Mouse (Mus musculus): Measurements from ENCODE around the gene Mrgbp. TPM values are rescaled to one million over a fixed set of nuclear protein-coding genes. Genes with fewer than 3 reads are reported as not detected.
A peak's percentile ranks its signal among the peaks of the same experiment; 100 is the strongest.

Gene Mrgbp
- polyA plus RNA-seq, 1 experiment from 2014 or later: 38.2 TPM

GRCm38 (mm10) chr2:180556470-180556869 is 24.6 kb upstream of the Mrgbp start:
- no peaks in the 10 kb centered on the region for H3K27me3 ChIP-seq (ENCODE audit: control insufficient read depth, insufficient read depth, low read length)
- H3K9ac ChIP-seq: no peak overlapping the region
- ATAC-seq (ENCODE audit: low FRiP score) (no peak), DNase-seq (ENCODE audit: low spot score) (no peak)
- WGBS: 82% methylated on average over 3 of the region's 3 CpGs
- no peaks in the 10 kb centered on the region for H3K9me3 ChIP-seq (ENCODE audit: control insufficient read depth, low read length)
- no peak overlapping the region for H3K27ac ChIP-seq
- no peaks in the 10 kb centered on the region for H3K36me3 ChIP-seq (replicated peaks; ENCODE audit: control insufficient read depth, insufficient read depth)
- no peak overlapping the region for H3K4me3 ChIP-seq (replicated peaks; ENCODE audit: low read length)
- no peaks in the 10 kb centered on the region for H3K4me1 ChIP-seq (replicated peaks; ENCODE audit: control insufficient read depth, insufficient read depth, low read length)
- no peak overlapping the region for H3K4me2 ChIP-seq (replicated peaks)

- Histone ChIP-seq H3K27ac (no peak overlapping the region), H3K4me3 (replicated peaks; ENCODE audit: low read length) (no peak overlapping the region), H3K36me3 (replicated peaks; ENCODE audit: control insufficient read depth, insufficient read depth) (no peaks in the 10 kb centered on the region), H3K4me1 (replicated peaks; ENCODE audit: control insufficient read depth, insufficient read depth, low read length) (peaks cover 13% of the 10 kb centered on the region; the same call in 1 of the 2 replicates), H3K27me3 (ENCODE audit: control insufficient read depth, insufficient read depth, low read length) (no peaks in the 10 kb centered on the region), H3K9me3 (ENCODE audit: control insufficient read depth, low read length) (no peaks in the 10 kb centered on the region), H3K9ac (no peak overlapping the region), H3K4me2 (replicated peaks) (no peak overlapping the region)
- DNase-seq (ENCODE audit: low spot score) (no peak), ATAC-seq (ENCODE audit: low FRiP score) (no peak)
- 54% methylated on average over 5 of the region's 5 CpGs for WGBS
Measured at GRCm38 (mm10) chr2:180560245-180560644, 20.9 kb upstream of the Mrgbp start.

GRCm38 (mm10) chr2:180562146-180562545 is 19.0 kb upstream of the Mrgbp start:
- peaks cover 13% of the 10 kb centered on the region; the same call in 1 of the 2 replicates for H3K4me1 ChIP-seq (replicated peaks; ENCODE audit: control insufficient read depth, insufficient read depth, low read length)
- H3K27ac ChIP-seq: no peak overlapping the region
- no peaks in the 10 kb centered on the region for H3K27me3 ChIP-seq (ENCODE audit: control insufficient read depth, insufficient read depth, low read length)
- no peak for ATAC-seq (ENCODE audit: low FRiP score)
- H3K4me3 ChIP-seq (replicated peaks; ENCODE audit: low read length): no peak overlapping the region
- DNase-seq (ENCODE audit: low spot score): no peak
- H3K4me2 ChIP-seq (replicated peaks): no peak overlapping the region
- H3K36me3 ChIP-seq (replicated peaks; ENCODE audit: control insufficient read depth, insufficient read depth): no peaks in the 10 kb centered on the region
- WGBS: 78% methylated on average over 5 of the region's 5 CpGs
- H3K9me3 ChIP-seq (ENCODE audit: control insufficient read depth, low read length): no peaks in the 10 kb centered on the region
- H3K9ac ChIP-seq: no peak overlapping the region

- Histone ChIP-seq H3K27ac (0 out of 2 replicates have a peak overlapping the region, but pooled peaks have one; percentile 51), H3K9me3 (ENCODE audit: control insufficient read depth, low read length) (no peaks in the 10 kb centered on the region), H3K27me3 (ENCODE audit: control insufficient read depth, insufficient read depth, low read length) (no peaks in the 10 kb centered on the region), H3K9ac (no peak overlapping the region), H3K4me2 (replicated peaks) (no peak overlapping the region), H3K4me1 (replicated peaks; ENCODE audit: control insufficient read depth, insufficient read depth, low read length) (peaks cover 13% of the 10 kb centered on the region; the same call in 1 of the 2 replicates), H3K36me3 (replicated peaks; ENCODE audit: control insufficient read depth, insufficient read depth) (no peaks in the 10 kb centered on the region), H3K4me3 (replicated peaks; ENCODE audit: low read length) (no peak overlapping the region)
- WGBS: 43% methylated on average over 6 of the region's 6 CpGs
- ATAC-seq (ENCODE audit: low FRiP score): no peak
- DNase-seq (ENCODE audit: low spot score): peak; percentile 34
Measured at GRCm38 (mm10) chr2:180563296-180563695, 17.8 kb upstream of the Mrgbp start.

- ATAC-seq (ENCODE audit: low FRiP score) (peak; percentile 37; the same call in 1 of the 2 replicates), DNase-seq (ENCODE audit: low spot score) (peak; percentile 25)
- peaks cover 13% of the 10 kb centered on the region; the same call in 1 of the 2 replicates for H3K4me1 ChIP-seq (replicated peaks; ENCODE audit: control insufficient read depth, insufficient read depth, low read length)
- no peaks in the 10 kb centered on the region for H3K9me3 ChIP-seq (ENCODE audit: control insufficient read depth, low read length)
- H3K4me2 ChIP-seq (replicated peaks): no peak overlapping the region
- no peak overlapping the region for H3K4me3 ChIP-seq (replicated peaks; ENCODE audit: low read length)
- 38% methylated on average over 5 of the region's 5 CpGs for WGBS
- no peaks in the 10 kb centered on the region for H3K27me3 ChIP-seq (ENCODE audit: control insufficient read depth, insufficient read depth, low read length)
- 0 out of 2 replicates have a peak overlapping the region, but pooled peaks have one; percentile 51 for H3K27ac ChIP-seq
- no peak overlapping the region for H3K9ac ChIP-seq
- H3K36me3 ChIP-seq (replicated peaks; ENCODE audit: control insufficient read depth, insufficient read depth): no peaks in the 10 kb centered on the region
Measured at GRCm38 (mm10) chr2:180563841-180564240, 17.3 kb upstream of the Mrgbp start.

GRCm38 (mm10) chr2:180566240-180566913 is 14.7 kb upstream of the Mrgbp start:
- H3K4me1 ChIP-seq (replicated peaks; ENCODE audit: control insufficient read depth, insufficient read depth, low read length): peaks cover 13% of the 10 kb centered on the region
- DNase-seq (ENCODE audit: low spot score): peak; percentile 70
- H3K4me3 ChIP-seq (replicated peaks; ENCODE audit: low read length): no peak overlapping the region
- no peaks in the 10 kb centered on the region for H3K9me3 ChIP-seq (ENCODE audit: control insufficient read depth, low read length)
- 0 out of 2 replicates have a peak, but pooled peaks cover 7% of the 10 kb centered on the region for H3K27me3 ChIP-seq (ENCODE audit: control insufficient read depth, insufficient read depth, low read length)
- no peak for ATAC-seq (ENCODE audit: low FRiP score)
- no peak overlapping the region for H3K4me2 ChIP-seq (replicated peaks)
- no peaks in the 10 kb centered on the region for H3K36me3 ChIP-seq (replicated peaks; ENCODE audit: control insufficient read depth, insufficient read depth)
- H3K9ac ChIP-seq: no peak overlapping the region
- WGBS: 32% methylated on average over 13 of the region's 13 CpGs
- H3K27ac ChIP-seq: no peak overlapping the region

GRCm38 (mm10) chr2:180569028-180569643 is 12.0 kb upstream of the Mrgbp start:
- ATAC-seq (ENCODE audit: low FRiP score) (no peak), DNase-seq (ENCODE audit: low spot score) (peak; percentile 57)
- Histone ChIP-seq H3K9me3 (ENCODE audit: control insufficient read depth, low read length) (no peaks in the 10 kb centered on the region), H3K4me1 (replicated peaks; ENCODE audit: control insufficient read depth, insufficient read depth, low read length) (peaks cover 2% of the 10 kb centered on the region), H3K27me3 (ENCODE audit: control insufficient read depth, insufficient read depth, low read length) (peaks cover 7% of the 10 kb centered on the region; the same call in 1 of the 2 replicates), H3K4me3 (replicated peaks; ENCODE audit: low read length) (no peak overlapping the region), H3K36me3 (replicated peaks; ENCODE audit: control insufficient read depth, insufficient read depth) (no peaks in the 10 kb centered on the region), H3K27ac (no peak overlapping the region), H3K4me2 (replicated peaks) (no peak overlapping the region), H3K9ac (no peak overlapping the region)
- 52% methylated on average over 3 of the region's 3 CpGs for WGBS

GRCm38 (mm10) chr2:180576482-180576881 is 4.6 kb upstream of the Mrgbp start:
- 28% methylated on average over 4 of the region's 4 CpGs for WGBS
- Histone ChIP-seq H3K9me3 (ENCODE audit: control insufficient read depth, low read length) (no peaks in the 10 kb centered on the region), H3K4me2 (replicated peaks) (no peak overlapping the region), H3K9ac (no peak overlapping the region), H3K4me1 (replicated peaks; ENCODE audit: control insufficient read depth, insufficient read depth, low read length) (no peaks in the 10 kb centered on the region), H3K27ac (no peak overlapping the region), H3K4me3 (replicated peaks; ENCODE audit: low read length) (no peak overlapping the region), H3K36me3 (replicated peaks; ENCODE audit: control insufficient read depth, insufficient read depth) (no peaks in the 10 kb centered on the region), H3K27me3 (ENCODE audit: control insufficient read depth, insufficient read depth, low read length) (no peaks in the 10 kb centered on the region; the same call in 1 of the 2 replicates)
- DNase-seq (ENCODE audit: low spot score) (no peak), ATAC-seq (ENCODE audit: low FRiP score) (no peak)

GRCm38 (mm10) chr2:180578686-180579085 is 2.4 kb upstream of the Mrgbp start:
- ATAC-seq (ENCODE audit: low FRiP score): 0 out of 2 replicates have a peak, but pooled peaks have one; percentile 18
- H3K27ac ChIP-seq: no peak overlapping the region
- H3K4me3 ChIP-seq (replicated peaks; ENCODE audit: low read length): no peak overlapping the region
- WGBS: 9% methylated on average over 3 of the region's 3 CpGs
- H3K9me3 ChIP-seq (ENCODE audit: control insufficient read depth, low read length): no peaks in the 10 kb centered on the region
- H3K36me3 ChIP-seq (replicated peaks; ENCODE audit: control insufficient read depth, insufficient read depth): no peaks in the 10 kb centered on the region
- no peak overlapping the region for H3K9ac ChIP-seq
- H3K27me3 ChIP-seq (ENCODE audit: control insufficient read depth, insufficient read depth, low read length): no peaks in the 10 kb centered on the region
- H3K4me2 ChIP-seq (replicated peaks): no peak overlapping the region
- peaks cover 7% of the 10 kb centered on the region for H3K4me1 ChIP-seq (replicated peaks; ENCODE audit: control insufficient read depth, insufficient read depth, low read length)
- peak; percentile 92 for DNase-seq (ENCODE audit: low spot score)
